10 mouse cellular contexts compared by ENCODE assay signal in the genomic region with DNA sequence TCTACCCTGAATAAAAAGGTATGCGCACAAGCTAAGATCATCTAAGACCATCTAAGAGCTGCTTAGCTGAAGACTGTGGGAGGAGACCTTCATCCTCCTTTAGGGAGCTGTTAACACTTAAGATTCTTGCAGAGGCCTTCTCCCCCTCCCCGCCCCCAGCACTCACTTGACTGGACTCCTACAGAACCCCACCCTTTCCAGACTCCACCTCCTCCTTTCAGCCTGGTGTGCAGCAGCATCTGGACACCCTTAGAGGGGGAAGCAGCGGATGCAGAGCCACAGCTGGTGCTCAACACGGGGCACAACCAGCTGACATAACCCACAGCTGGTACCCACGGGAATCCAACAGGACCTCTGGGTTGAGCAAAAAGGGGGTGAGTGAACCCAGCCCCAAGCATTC. TPM values are rescaled to one million over a fixed set of nuclear protein-coding genes. Genes with fewer than 3 reads are reported as not detected.
DNase-seq lines count a peak whose midpoint lies in the region; ATAC-seq and TF ChIP-seq lines count a peak whose summit lies in the region.
"Had no signal": no experiment of that assay in that cellular context is flagged by ENCODE, and none has a peak within 500 bp of the region (broad histone marks: within the 10 kb centered on the region; RNA-seq: fewer than 3 reads in every experiment).

No protein-coding gene starts in this region.

- no peaks in the 10 kb centered on the region for H3K27me3 ChIP-seq in ES-Bruce4 (ENCODE audit: control insufficient read depth, insufficient read depth, low read length, poor library complexity, severe bottlenecking)
- H3K27me3 ChIP-seq in kidney, embryonic 16.5 days (ENCODE audit: insufficient read depth, low read length), result no peaks in the 10 kb centered on the region
- no peaks in the 10 kb centered on the region for H3K27me3 ChIP-seq in lung, embryonic 16.5 days (ENCODE audit: control insufficient read depth, insufficient read depth, low read depth, low read length)

- H3K36me3 ChIP-seq in ES-Bruce4 (ENCODE audit: control insufficient read depth, insufficient read depth, low read length, poor library complexity, severe bottlenecking), result no peaks in the 10 kb centered on the region
- H3K36me3 ChIP-seq in kidney, embryonic 16.5 days (ENCODE audit: insufficient read depth, low read length), result no peaks in the 10 kb centered on the region
- H3K36me3 ChIP-seq in lung, embryonic 16.5 days (ENCODE audit: control insufficient read depth, insufficient read depth, low read length), result no peaks in the 10 kb centered on the region

- H3K9me3 ChIP-seq in ES-Bruce4 (replicated peaks; ENCODE audit: control insufficient read depth, insufficient read depth, low read length, poor library complexity, severe bottlenecking), result no peaks in the 10 kb centered on the region
- no peaks in the 10 kb centered on the region for H3K9me3 ChIP-seq in kidney, embryonic 16.5 days (ENCODE audit: low read length)
- H3K9me3 ChIP-seq in lung, embryonic 16.5 days (ENCODE audit: control insufficient read depth, low read length), result no peaks in the 10 kb centered on the region

- peaks cover 3% of the 10 kb centered on the region for H3K4me1 ChIP-seq in ES-Bruce4 (ENCODE audit: control insufficient read depth, insufficient read depth, low read length)
- H3K4me1 ChIP-seq in kidney, embryonic 16.5 days (ENCODE audit: insufficient read depth, low read length), result peaks cover 9% of the 10 kb centered on the region; the same call in 1 of the 2 replicates
- peaks cover 8% of the 10 kb centered on the region; the same call in 1 of the 2 replicates for H3K4me1 ChIP-seq in lung, embryonic 16.5 days (replicated peaks; ENCODE audit: control insufficient read depth, insufficient read depth, low read length)

- ATAC-seq in kidney, embryonic 16.5 days (ENCODE audit: low FRiP score, low TSS enrichment), result peak; percentile 79
- peak; percentile 90 for ATAC-seq in lung, embryonic 16.5 days (ENCODE audit: low read depth)

- TF ChIP-seq POLR2A in ES-Bruce4 (IDR thresholded peaks at IDR 0.05; ENCODE audit: insufficient read depth, low read length), result peak; percentile 98

- H3K4me3 ChIP-seq in ES-Bruce4 (ENCODE audit: low read depth, low read length), result peak overlapping the region; percentile 62
- no peak overlapping the region for H3K4me3 ChIP-seq in kidney, embryonic 16.5 days (ENCODE audit: low read length)
- H3K4me3 ChIP-seq in lung, embryonic 16.5 days (ENCODE audit: low read length), result no peak overlapping the region

- H3K9ac ChIP-seq in ES-Bruce4 (ENCODE audit: low read depth, poor library complexity, severe bottlenecking), result peak overlapping the region; percentile 78
- H3K9ac ChIP-seq in kidney, embryonic 16.5 days (replicated peaks; ENCODE audit: low read length), result no peak overlapping the region
- no peak overlapping the region for H3K9ac ChIP-seq in lung, embryonic 16.5 days (ENCODE audit: low read length)

- peak overlapping the region; percentile 94 for H3K27ac ChIP-seq in ES-Bruce4 (ENCODE audit: insufficient read depth, low read length)
- peak overlapping the region; percentile 41 for H3K27ac ChIP-seq in kidney, embryonic 16.5 days (ENCODE audit: low read length)
- H3K27ac ChIP-seq in lung, embryonic 16.5 days (ENCODE audit: low read length), result peak overlapping the region; percentile 78

- peak; percentile 84 for DNase-seq in WW6 (ENCODE audit: low read depth, low spot score)
- DNase-seq in layer of hippocampus, adult 18-20 months (ENCODE audit: low spot score in 2 of 2), result no peak
- DNase-seq in adrenal gland, postnatal 4 days (ENCODE audit: low spot score in 2 of 2), result no peak
- no peak for DNase-seq in adrenal gland, adult 8-10 months
- no peak for DNase-seq in right cerebral cortex, postnatal 25 days
- DNase-seq: cerebellum, adult 11 months; heart, postnatal 10 days had no signal

- no peak for TF ChIP-seq CTCF in ES-Bruce4 (IDR thresholded peaks at IDR 0.05; ENCODE audit: low read depth, low read length)

- WGBS in kidney, embryonic 16.5 days, result 65% methylated on average over 5 of the region's 5 CpGs
- WGBS in lung, embryonic 16.5 days, result 40% methylated on average over 5 of the region's 5 CpGs

- TF ChIP-seq EP300 in ES-Bruce4 (IDR thresholded peaks at IDR 0.05; ENCODE audit: insufficient read depth, low read depth, low read length), result peak; percentile 95

- H3K4me2 ChIP-seq in kidney, embryonic 16.5 days (replicated peaks; ENCODE audit: low read depth, low read length), result no peak overlapping the region
- H3K4me2 ChIP-seq in lung, embryonic 16.5 days (ENCODE audit: low read depth, low read length), result peak overlapping the region; percentile 34

RNA-seq across cellular contexts. Expression of gene Hnrnpa3, which starts 25.3 kb away (rescaled TPM):
- 775 and 839 TPM in 2 replicates for polyA plus RNA-seq in ES-Bruce4 (2011; ENCODE audit: insufficient read depth, insufficient read length, low read depth, missing spikeins)
- 281 and 293 TPM in 2 replicates for polyA plus RNA-seq in kidney, embryonic 16.5 days (2015; fragmentation: Nextera tagmentation; extraction: Ambion mirVana)
- 298 and 346 TPM in 2 replicates for polyA plus RNA-seq in lung, embryonic 16.5 days (2015; fragmentation: Nextera tagmentation; extraction: Ambion mirVana)
- 100 to 1,000 TPM; 289 to 299 TPM for total RNA-seq in layer of hippocampus, adult 18-20 months (2021)
- 100 to 1,000 TPM; 525 to 570 TPM for total RNA-seq in adrenal gland, postnatal 4 days (2021)
- 100 to 1,000 TPM; 269 to 378 (median 343) TPM for total RNA-seq in adrenal gland, adult 8-10 months (2022)

Comparison
In these comparisons a context has a peak if more than half of its experiments do, and no peak if none do; other contexts are left out.
1. H3K27ac ChIP-seq: peak in every context shown above with its lines; median percentile 94 in ES-Bruce4; 78 in lung, embryonic 16.5 days; 41 in kidney, embryonic 16.5 days.